Mouse (Mus musculus) cerebellum, adult 9-11 months (tissue): Measurements from ENCODE around the gene Zfand3.
A peak's percentile ranks its signal among the peaks of the same experiment; 100 is the strongest.

Source experiments
- DNase-seq: peaks from one replicate; pipeline ENCODE4 v3.0.0; 2022

The Zfand3 gene

DNA sequence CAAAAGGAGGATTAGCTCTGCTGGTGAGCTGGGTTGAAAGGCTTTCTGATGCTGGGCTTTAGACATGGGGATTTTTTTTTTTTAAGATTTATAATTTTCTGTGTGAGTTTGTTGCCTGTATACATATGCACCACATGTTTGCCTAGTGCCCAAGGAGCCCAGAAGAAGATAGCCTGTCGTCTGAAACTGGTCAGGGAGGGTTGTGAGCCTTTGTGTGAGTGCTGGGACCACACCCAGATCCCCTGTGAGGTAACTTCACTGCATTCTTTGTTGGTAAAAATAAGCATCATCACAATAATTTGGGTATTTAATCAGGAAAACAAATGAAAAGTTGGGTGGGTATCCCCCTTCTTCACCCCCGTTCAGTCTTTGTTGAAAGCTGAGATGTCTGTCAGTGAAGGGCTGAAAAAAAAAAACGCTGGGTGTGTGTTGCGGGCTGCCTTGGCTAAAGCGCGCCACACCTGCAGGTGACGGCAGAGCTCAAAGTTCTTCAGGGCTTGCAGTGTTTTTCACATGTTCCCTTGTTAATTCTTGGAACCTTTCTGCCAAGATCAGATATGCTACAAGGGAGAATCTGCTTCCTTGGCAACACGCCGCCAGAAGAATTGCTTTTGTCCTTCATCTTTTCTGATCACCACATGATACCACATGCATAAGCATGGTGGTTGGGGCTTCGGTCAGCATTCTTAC, 154.0 kb downstream of the Zfand3 start:
- no peak for DNase-seq

DNA sequence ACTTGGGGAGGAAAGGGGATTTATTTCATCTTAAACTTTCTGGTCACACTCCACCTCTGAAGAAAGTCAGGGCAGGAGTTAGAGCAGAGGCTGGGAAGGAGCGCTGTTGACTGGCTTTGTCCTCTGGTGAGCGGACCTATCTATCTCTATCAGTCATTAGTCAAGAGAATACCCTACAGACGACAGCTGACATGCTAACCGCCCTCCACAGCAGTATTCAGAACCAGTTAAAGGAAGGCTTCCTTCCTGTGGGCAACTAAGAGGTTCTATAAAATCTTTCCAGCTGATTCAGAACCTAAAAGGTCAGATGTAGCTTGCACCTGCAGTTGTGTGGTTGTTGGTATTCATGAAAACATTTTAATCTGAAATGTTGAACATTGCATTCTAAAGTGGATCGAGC, 154.8 kb downstream of the Zfand3 start:
- DNase-seq: no peak

DNA sequence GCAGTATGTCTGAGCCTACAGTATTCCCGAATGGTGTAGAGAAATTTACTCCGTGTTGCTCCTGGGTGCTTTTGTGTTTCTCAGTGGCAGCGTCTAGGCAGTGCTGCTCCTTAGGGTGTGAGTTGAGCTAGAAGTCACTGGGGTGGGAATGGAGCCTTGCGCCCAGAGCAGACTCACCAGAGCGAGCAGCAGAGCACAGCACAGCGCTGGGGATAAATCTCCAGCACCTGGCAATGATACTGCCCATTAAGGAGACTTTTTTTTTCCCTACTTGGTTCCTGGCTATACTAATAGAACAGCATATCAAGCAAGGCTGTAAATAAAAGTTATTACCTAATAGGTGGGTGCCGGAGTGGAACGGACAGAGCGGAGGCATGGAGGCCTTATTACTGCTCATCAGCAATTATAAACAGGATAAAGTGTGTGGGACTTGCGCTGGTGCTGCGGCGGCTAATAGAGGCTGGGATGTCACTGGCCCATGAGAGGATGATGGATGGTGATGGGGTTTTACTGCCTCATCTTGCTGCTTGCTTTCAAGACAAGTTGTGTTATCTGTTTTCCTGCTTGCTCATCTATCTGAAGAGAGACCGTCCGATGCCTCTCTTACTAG, 156.4 kb downstream of the Zfand3 start:
- no peak for DNase-seq

DNA sequence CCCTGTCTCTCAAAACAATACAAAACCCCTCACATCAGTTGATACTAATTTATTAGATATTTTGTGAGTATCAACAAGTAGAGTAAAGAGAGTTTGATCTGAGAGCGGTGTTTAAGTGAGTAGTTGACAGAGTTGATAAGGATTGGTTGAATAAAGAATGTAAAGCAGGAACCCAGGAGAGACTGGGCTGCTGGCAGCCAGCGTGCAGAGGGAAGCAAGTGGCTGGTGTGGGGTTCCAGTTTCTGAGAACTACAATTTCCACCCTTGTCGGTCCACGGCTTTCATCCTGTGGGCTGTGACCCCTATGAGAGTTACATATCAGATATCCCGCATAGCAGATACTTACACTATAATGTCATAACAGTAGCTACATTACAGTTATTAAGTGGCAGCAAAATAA, 158.4 kb downstream of the Zfand3 start:
- no peak for DNase-seq

DNA sequence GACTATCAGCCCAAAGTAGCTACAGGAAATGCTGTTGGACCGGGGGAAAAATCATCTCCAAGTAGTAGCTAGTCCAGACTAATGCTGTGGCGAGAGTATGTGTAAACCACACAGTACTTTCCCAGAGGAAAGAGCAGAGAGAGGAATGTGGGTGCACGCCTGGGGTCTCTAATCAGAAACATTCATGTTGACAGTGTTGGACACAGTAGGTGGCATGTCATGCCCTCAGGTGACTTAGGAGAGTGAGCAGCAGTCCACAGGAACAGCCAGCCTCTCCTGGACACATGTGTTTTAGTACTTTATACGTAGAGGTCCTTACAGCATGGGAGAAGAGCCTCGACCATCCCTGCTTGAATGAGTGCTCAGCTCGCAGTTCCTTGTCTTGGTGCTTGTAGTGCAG, 159.3 kb downstream of the Zfand3 start:
- DNase-seq: no peak

DNA sequence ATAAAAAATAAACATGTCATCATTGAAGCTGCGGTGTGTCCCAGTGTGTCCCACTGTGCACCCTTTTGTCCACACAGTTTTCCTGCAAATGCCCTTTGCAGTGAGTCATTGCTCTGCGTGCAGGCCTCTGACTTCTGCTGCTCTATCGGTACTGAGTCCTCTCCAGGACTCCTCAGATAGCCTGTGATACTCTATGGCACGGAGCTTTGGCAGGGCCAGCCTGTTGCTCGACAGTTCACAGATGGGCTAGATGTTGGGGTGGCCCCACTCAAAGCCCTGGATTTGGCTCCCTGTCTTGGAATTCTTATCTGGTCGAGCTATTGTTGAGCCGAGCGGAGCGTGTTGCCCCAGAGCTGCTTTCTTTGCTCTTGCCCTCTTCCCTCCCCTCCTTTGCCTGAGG, 160.3 kb downstream of the Zfand3 start:
- DNase-seq: peak; percentile 50

DNA sequence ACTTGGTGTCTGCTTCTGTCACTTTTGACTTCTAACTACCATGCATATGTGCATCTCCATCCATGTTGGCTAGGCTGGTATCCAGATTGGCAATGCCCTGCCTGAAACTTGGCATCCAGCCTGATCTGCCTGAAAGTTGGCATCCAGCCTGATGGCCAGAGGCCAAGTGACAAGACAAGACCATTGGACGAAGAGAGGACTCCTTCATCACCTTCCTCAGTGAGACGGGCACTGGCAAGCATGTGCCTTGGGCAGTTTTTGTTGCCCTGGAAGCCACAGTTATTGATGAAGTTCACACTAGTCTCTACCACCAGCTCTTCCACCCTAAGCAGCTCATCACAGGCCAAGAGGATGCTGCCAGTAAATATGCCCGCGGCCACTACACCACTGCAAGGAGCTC, 172.9 kb downstream of the Zfand3 start:
- DNase-seq: peak; percentile 91

DNA sequence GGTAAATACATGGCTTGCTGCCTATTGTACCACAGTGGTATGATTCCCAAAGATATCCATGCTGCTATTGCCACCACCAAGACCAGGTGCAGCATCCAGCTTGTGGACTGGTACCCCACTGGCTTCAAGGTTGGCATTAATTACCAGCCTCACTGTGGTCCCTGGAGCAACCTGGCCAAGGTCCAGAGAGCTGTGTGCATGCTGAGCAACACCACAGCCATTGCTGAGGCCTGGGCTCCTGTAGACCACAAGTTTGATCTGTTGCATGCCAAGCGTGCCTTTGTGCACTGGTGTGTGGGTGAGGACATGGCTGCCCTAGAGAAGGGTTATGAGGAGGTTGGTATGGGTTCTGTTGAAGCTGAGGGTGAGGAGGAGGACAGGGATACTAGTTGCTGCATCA, 173.9 kb downstream of the Zfand3 start:
- DNase-seq: peak; percentile 75

DNA sequence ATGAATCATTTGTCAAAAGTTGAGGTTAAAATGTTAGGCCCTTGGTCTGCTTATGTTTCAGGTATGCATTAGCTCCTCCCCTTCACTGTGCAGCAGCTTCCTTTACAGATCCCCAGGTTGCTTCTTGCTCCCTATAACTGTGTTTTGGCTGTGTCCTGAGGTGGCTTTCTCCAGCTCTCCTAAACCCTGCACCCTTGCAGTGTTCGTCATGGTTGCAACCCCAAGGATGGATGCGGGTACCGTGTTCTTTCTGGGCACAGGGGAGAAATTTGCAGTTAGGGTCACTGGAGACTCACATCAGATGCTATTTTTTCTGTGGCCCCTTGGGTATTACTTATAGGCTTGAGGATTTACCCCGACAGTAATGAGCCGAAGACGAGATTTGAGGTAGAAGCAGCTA, 175.7 kb downstream of the Zfand3 start:
- DNase-seq: no peak

DNA sequence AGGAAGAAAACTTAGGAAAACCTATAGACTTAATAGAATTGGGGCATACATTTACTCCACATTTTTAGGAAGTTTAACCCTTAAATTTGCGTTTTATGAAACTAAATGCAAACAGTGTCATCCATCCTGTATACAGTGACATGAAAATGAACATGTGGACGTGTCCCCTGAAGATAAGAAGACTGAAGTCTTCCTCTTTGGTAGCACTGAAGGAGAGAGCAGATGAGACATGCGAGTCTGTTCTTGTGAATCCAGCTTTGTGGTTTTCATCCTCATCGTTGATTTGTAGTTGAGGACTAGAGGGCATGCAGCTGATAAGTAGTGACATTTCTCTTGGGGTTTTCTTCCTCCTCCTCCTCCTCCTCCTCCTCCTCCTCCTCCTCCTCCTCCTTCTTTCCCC, 177.0 kb downstream of the Zfand3 start:
- DNase-seq: no peak

DNA sequence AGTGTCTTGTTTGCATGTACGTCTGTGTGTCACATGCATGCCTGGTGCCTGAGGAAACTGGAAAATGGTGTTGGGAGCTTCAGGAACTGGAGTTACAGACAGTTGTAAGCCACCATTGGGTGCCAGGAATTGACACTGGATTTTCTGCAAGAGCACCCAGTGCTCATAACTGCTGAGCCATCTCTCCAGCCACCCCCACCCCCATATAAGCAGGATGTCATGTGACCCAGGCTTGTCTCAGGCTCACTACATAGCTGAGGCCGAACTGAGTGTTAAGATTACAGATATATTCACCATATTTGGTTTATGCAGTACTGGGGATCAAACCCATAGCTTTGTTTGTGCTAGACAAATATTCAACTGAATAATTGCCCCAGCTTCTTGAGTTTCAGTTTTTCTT, 177.5 kb downstream of the Zfand3 start:
- DNase-seq: no peak

DNA sequence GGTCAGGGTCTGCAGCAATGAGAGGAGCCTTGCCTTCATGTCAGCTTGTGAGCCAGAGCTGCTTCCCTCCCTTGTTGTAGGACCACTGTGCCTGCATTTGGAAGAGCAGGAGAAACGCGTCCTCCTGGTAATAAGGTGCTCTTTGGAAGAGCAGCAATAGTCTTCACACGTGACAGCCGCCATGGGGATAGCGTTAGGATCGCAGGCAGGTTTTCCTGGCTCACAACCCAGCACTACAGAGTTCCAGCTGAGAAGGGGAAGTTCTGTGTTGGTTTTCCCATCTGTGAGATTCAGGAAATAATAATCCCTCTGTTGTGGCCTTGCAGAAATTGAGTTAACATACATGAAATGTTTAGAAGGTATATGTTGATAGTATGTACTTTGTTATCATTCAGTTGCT, 179.0 kb downstream of the Zfand3 start:
- peak; percentile 77 for DNase-seq

DNA sequence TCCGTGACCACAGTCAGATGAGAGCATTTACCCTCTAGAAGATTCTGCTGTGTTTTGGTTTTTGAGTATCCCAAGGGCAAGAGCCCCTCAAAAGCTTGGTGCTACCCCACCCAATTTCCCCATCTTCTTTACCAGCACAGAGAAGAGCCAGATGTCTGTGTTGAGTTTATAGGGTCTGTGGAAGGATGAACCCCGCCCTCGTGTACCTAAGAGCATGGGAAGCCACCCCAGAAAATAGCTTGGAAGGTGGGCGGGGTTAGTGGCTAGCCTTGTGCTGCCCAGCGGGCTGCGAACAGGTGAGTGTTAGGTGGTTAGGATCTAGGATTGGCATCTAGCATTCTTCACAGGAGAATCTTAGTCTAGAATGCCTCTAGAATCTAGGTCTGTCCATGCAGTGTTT, 182.6 kb downstream of the Zfand3 start:
- no peak for DNase-seq

DNA sequence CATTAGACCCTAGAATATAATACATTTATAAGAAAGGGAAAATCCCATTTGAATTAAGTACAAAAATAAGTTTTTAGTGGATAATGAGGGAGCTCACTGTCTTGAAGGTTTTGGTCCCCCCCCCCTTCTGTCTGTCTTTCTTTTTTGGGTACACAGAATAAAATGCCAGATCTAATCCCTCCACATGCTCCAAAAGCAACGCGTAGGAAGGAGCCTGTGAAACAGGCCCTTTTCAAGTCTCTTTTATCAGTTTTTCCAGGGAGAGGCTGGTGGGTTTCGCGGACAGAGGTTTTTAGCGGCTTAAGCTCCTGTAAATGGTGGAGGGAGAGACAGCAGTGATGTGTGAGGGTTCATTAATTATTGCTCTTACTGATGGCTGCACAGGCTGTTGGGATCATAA, 183.0 kb downstream of the Zfand3 start:
- no peak for DNase-seq

DNA sequence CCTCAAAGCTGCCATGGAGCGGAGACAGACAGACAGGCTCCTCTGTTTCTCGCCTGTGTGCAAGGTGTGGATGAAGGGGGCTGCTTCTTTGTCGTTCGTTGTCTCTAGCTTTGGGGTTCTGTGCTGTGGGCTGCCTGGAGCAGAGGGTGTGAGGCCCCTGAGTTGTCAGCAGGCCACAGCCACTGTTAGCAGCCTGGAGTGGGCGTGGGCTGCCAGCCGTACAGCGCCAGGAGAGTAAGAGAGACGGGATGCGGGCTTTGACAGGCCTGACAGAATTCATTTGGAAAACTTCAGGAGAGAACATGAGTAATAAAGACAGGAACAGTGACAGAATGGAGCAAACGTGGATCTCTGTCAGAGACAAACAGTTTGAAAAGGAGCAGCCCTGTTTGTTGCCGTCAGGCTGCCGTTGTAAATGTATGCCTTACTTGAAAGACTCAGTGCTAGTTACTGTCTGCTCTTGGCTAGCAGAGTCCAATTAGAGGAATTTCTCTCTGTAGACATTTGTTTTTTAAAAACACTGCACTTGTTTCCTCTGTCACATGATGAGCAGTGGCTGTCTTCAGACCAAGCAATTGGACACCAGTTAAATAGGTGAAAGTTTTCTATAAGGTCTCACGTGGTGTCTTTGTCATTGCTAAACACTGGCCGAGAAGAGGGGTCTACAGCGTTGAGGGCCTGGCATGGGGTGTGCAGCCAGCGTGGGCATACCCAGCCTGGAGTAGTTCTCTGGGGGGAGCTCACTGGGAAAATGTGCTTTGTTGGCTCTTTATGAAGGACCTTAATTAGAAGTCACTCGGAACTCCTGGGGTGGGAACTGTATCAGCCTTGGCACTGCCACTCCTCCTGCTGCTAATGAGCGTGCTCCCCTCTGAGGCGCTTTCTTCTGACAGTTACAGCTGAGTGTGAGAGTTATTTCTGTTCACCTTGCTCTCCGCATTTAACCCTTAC, 183.8 kb downstream of the Zfand3 start:
- DNase-seq: peak; percentile 38

DNA sequence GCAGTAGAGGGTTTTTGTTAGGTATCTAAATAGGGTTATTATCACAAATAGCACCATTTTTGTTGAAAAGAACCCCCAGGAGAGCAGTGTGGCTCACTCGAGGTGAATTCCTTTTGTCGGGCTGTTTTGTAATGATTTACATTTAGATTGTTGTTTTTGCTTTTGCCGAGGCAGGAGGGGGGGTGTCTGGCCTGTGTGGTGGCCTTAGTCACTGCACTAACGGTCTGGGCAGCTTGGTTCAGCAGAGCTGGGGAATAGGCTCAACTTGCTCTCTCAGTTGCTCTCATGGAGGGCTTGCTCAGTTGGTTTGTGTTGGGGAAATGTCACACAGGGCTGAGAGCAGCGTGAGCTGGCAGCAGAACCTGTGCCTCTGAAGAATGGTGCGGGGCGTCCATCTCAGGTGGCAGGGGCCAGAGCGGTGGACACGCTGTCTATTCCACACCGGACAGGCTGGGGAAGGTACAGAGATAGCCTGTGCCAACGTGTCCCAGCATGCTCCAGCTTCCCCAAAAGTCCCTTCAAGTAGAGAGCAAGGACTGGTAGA, 186.6 kb downstream of the Zfand3 start:
- peak; percentile 15 for DNase-seq

DNA sequence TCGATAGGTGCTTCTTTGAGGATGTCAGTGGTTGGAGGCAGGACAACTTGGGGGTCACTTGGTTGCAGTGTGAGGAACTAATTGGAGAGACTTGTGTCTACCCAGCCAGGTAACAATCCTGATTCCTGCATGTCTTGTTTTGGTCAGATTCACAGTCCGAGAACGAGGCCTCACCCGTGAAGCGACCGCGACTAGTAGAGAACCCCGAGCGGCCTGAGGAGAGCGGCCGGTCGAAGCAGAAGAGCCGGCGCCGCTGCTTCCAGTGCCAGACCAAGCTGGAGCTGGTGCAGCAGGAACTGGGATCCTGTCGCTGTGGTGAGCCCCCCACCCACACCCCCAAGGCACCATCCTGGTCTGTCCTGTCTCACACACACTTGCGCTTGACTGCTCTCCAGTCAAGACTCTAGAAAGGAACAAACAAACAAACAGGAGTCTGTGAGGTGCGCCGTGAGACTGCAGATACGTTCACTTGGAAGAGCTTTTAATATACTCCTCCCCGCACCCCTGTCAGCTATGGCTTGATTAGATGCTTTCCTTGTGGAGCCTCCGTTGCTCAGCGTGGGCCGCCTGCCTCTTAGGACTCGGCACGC, 188.0 kb downstream of the Zfand3 start:
- peak; percentile 9 for DNase-seq

DNA sequence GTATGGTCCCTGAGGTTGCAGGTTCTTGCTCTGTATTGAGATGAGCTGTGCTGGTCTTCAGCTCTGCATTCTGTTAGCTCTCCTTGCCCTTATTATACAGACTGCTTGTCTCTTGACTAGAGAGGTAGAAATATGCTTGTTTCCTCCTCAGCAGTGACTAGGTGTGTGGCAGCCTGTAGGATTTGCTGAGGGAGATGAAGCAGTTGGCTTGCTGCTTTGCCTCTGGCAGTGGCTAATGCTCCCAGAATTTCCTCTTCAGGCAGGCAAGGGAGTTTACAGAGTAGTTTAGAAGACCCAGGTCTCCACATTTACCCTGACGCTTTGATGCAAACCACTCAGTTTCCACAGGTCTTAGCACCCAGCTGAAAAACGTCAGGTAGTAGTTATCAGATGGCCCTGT, 189.1 kb downstream of the Zfand3 start:
- no peak for DNase-seq

DNA sequence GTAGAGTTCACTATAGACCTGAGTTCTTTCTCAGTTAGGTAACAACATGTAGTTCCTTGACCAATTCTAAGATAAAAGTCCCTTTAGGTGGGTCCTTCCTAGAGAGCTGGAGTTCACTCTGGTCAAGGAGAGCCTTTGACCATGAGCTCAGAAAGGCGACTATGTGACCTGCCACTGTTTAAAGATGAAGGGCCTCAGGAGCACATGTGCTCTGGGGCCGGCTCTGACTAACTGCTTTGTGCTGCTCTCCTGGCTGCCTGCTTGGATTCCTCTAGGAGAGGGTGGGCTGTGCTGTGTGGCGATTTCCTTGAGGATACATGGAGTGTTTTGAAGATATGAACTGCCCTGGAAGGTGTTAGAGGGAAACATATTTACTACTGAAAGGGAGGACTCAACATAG, 189.6 kb downstream of the Zfand3 start:
- DNase-seq: no peak

DNA sequence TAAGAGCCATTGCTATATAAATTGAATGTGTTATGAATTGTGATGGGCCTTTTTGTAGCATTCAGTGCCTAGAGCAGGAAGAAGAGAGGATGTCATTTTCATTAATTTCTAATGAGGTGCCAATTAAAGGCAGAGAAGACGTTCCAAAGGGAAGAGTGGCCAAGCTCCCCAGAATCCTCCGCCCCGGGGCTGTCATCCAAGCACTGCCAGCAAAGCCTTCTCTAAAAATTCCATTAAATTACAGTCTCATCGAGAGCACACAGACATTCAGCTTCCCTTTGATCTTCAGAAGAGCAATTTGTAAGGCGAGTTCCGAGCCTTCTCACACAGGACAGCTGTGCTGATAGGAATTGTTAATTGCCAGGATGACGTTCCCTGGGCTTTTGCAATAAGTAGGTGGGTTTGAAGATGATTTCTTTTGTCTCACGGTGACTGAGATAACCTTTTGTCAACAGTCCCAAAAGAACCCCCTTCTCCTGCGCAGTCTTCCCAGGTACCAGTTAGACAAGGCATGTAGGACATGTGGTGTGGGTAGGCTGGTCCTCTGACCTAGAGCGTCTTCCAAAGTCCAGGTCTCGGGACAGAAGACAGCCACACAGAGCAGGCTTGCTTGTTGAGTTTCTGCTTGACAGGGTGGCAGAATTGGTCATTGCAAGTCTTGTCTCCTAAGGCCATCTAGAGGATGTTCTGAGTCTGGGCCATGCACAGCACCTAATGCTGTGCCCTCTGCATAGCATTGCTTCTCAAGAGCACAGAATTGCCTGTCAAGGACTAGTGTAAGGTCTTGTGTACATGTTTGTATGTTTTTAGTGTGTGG, 190.3 kb downstream of the Zfand3 start:
- DNase-seq: no peak

DNA sequence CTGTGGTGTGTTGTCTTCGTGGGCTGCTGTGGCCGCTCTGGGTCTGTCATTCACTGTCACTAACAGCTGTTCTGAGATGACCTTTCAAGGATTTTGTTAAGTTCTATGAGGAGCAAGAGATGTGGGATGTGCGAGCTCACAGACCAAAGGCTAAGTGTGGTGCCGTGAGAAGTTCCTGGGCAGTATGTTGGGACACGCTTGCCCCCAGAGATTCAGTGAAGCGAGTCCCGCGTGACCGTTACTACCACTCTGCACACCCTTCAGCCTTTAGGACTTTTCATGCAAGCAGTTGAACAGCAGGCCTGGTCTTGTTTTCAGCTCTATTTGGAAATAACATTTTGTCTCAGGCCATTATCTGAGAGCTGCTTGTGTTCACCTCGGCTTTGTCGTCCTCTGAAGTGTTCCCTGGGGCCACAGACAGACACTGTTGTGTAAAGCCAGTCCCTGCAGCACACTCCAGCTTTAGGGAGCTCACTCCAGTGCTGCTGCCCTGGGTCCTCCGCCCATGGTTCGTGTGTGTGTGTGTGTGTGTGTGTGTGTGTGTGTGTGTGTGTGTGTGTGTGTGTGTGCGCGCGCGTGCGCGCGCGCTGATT, 191.2 kb downstream of the Zfand3 start:
- no peak for DNase-seq
